8 mouse cellular contexts compared by ENCODE assay signal in the genomic region with DNA sequence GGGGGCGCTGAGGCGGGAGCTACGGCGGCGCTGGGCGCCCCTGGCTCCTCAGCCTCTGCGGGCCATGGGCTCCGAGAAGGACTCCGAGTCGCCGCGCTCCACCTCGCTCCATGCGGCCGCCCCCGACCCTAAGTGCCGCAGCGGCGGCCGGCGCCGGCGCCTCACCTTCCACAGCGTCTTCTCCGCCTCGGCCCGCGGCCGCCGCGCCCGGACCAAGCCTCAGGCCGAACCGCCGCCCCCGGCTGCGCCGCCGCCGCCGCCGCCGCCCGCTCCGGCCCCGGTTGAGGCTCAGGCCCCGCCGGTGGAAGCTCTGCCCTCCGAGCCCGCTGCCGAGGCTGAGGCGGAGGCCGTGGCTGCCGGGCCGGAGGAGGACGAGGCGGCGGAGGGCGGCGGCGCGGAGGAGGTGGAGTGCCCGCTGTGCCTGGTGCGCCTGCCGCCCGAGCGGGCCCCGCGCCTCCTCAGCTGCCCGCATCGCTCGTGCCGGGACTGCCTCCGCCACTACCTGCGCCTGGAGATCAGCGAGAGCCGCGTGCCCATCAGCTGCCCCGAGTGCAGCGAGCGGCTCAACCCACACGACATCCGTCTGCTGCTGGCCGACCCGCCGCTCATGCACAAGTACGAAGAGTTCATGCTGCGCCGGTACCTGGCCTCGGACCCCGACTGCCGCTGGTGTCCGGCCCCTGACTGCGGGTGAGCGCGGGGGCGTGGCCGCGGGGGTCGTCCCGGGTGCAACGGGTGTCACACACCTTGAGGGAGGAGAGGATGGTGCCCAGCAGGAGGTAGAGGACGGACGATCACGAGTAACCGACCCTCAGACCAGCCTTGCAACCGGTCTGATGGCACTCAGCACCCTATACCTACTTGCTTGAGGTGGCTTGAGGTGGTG. TPM values are rescaled to one million over a fixed set of nuclear protein-coding genes. Genes with fewer than 3 reads are reported as not detected.
DNase-seq lines count a peak whose midpoint lies in the region; ATAC-seq and TF ChIP-seq lines count a peak whose summit lies in the region.

TSS of gene Rnf19b (plus strand) at position 65 of the 886 bp plus-strand sequence.

- H3K4me1 ChIP-seq in embryonic facial prominence, embryonic 14.5 days (ENCODE audit: control insufficient read depth, insufficient read depth, low read length), result peaks cover 10% of the 10 kb centered on the region
- H3K4me1 ChIP-seq in heart, embryonic 10.5 days, result peaks cover 14% of the 10 kb centered on the region
- peaks cover 9% of the 10 kb centered on the region for H3K4me1 ChIP-seq in kidney, embryonic 14.5 days (ENCODE audit: control insufficient read depth, insufficient read depth, low read length)
- H3K4me1 ChIP-seq in liver, embryonic 13.5 days (replicated peaks), result peaks cover 54% of the 10 kb centered on the region
- peaks cover 5% of the 10 kb centered on the region for H3K4me1 ChIP-seq in testis, adult 2 months (ENCODE audit: control insufficient read depth, insufficient read depth, low read length)

- ATAC-seq in embryonic facial prominence, embryonic 14.5 days (ENCODE audit: low read depth), result peak; percentile 68
- ATAC-seq in kidney, embryonic 14.5 days (ENCODE audit: low FRiP score, low TSS enrichment), result peak; percentile 33
- ATAC-seq in liver, embryonic 13.5 days (ENCODE audit: low read depth), result peak; percentile 70

- peak within 1 kb of the TSS; percentile 88 for H3K27ac ChIP-seq in embryonic facial prominence, embryonic 14.5 days (replicated peaks; ENCODE audit: low read depth, low read length)
- peak within 1 kb of the TSS; percentile 94 for H3K27ac ChIP-seq in heart, embryonic 10.5 days
- H3K27ac ChIP-seq in kidney, embryonic 14.5 days (ENCODE audit: low read depth, low read length), result peak within 1 kb of the TSS; percentile 78
- peak within 1 kb of the TSS; percentile 93 for H3K27ac ChIP-seq in liver, embryonic 13.5 days
- H3K27ac ChIP-seq in testis, adult 2 months (ENCODE audit: control insufficient read depth, insufficient read depth, low read depth, low read length), result peak within 1 kb of the TSS; percentile 85

- no peaks in the 10 kb centered on the region for H3K27me3 ChIP-seq in embryonic facial prominence, embryonic 14.5 days (replicated peaks; ENCODE audit: control insufficient read depth, insufficient read depth, low read length)
- no peaks in the 10 kb centered on the region for H3K27me3 ChIP-seq in heart, embryonic 10.5 days (ENCODE audit: insufficient read depth, poor library complexity, severe bottlenecking)
- H3K27me3 ChIP-seq in kidney, embryonic 14.5 days (ENCODE audit: control insufficient read depth, insufficient read depth, low read length), result no peaks in the 10 kb centered on the region
- no peaks in the 10 kb centered on the region for H3K27me3 ChIP-seq in liver, embryonic 13.5 days
- no peaks in the 10 kb centered on the region for H3K27me3 ChIP-seq in testis, adult 2 months (ENCODE audit: control insufficient read depth, insufficient read depth, low read length)

- peak; percentile 55 to 60 for DNase-seq in B cell, adult 2 months
- peak; percentile 65 for DNase-seq in adrenal gland, postnatal 10 days
- no peak for DNase-seq in embryonic facial prominence, embryonic 14.5 days (ENCODE audit: low spot score)
- peak; percentile 83 for DNase-seq in heart, embryonic 10.5 days (ENCODE audit: low spot score)
- DNase-seq in liver, embryonic 13.5 days, result peak; percentile 54
- peak; percentile 64 for DNase-seq in naive thymus-derived CD4-positive, alpha-beta T cell, adult 2 months (ENCODE audit: low read depth)

- H3K9ac ChIP-seq in embryonic facial prominence, embryonic 14.5 days (ENCODE audit: low read depth, low read length), result peak within 1 kb of the TSS; percentile 90
- peak within 1 kb of the TSS; percentile 94 for H3K9ac ChIP-seq in kidney, embryonic 14.5 days (ENCODE audit: low read depth, low read length)
- peak within 1 kb of the TSS; percentile 94 for H3K9ac ChIP-seq in liver, embryonic 13.5 days

- peak within 1 kb of the TSS; percentile 94 for H3K4me2 ChIP-seq in embryonic facial prominence, embryonic 14.5 days (ENCODE audit: low read depth, low read length)
- peak within 1 kb of the TSS; percentile 100 for H3K4me2 ChIP-seq in kidney, embryonic 14.5 days (replicated peaks; ENCODE audit: low read depth, low read length)
- H3K4me2 ChIP-seq in liver, embryonic 13.5 days, result peak within 1 kb of the TSS; percentile 100

- no peak; the same call in 1 of the 2 replicates for TF ChIP-seq POLR2A in testis, adult 2 months (IDR thresholded peaks at IDR 0.05; ENCODE audit: control insufficient read depth, low read depth, low read length)

- no peak for TF ChIP-seq CTCF in testis, adult 2 months (IDR thresholded peaks at IDR 0.05; ENCODE audit: control insufficient read depth, insufficient read depth, insufficient replicate concordance, low read depth, low read length)

- H3K9me3 ChIP-seq in embryonic facial prominence, embryonic 14.5 days (ENCODE audit: control insufficient read depth, low read length), result no peaks in the 10 kb centered on the region
- no peaks in the 10 kb centered on the region for H3K9me3 ChIP-seq in heart, embryonic 10.5 days
- H3K9me3 ChIP-seq in kidney, embryonic 14.5 days (ENCODE audit: control insufficient read depth, low read length), result no peaks in the 10 kb centered on the region
- H3K9me3 ChIP-seq in liver, embryonic 13.5 days (replicated peaks), result no peaks in the 10 kb centered on the region

- under 1% methylated on average over 24 of the region's 107 CpGs for WGBS in embryonic facial prominence, embryonic 14.5 days
- under 1% methylated on average over 100 of the region's 107 CpGs for WGBS in heart, embryonic 10.5 days
- 0% methylated on average over 68 of the region's 107 CpGs for WGBS in kidney, embryonic 14.5 days
- under 1% methylated on average over 90 of the region's 107 CpGs for WGBS in liver, embryonic 13.5 days (ENCODE audit: insufficient replicate concordance)

- no peaks in the 10 kb centered on the region for H3K36me3 ChIP-seq in embryonic facial prominence, embryonic 14.5 days (ENCODE audit: control insufficient read depth, insufficient read depth, low read length)
- no peaks in the 10 kb centered on the region for H3K36me3 ChIP-seq in heart, embryonic 10.5 days
- no peaks in the 10 kb centered on the region for H3K36me3 ChIP-seq in kidney, embryonic 14.5 days (ENCODE audit: control insufficient read depth, insufficient read depth, low read length)
- H3K36me3 ChIP-seq in liver, embryonic 13.5 days, result no peaks in the 10 kb centered on the region
- H3K36me3 ChIP-seq in testis, adult 2 months (ENCODE audit: control insufficient read depth, insufficient read depth, low read length), result peaks cover 2% of the 10 kb centered on the region

- peak within 1 kb of the TSS; percentile 87 for H3K4me3 ChIP-seq in embryonic facial prominence, embryonic 14.5 days (ENCODE audit: low read depth, low read length)
- peak within 1 kb of the TSS; percentile 92 for H3K4me3 ChIP-seq in heart, embryonic 10.5 days
- H3K4me3 ChIP-seq in kidney, embryonic 14.5 days (ENCODE audit: low read length), result peak within 1 kb of the TSS; percentile 85
- H3K4me3 ChIP-seq in liver, embryonic 13.5 days (replicated peaks), result peak within 1 kb of the TSS; percentile 94
- peak within 1 kb of the TSS; percentile 88 for H3K4me3 ChIP-seq in testis, adult 2 months (ENCODE audit: control insufficient read depth, low read depth, low read length)

RNA-seq across cellular contexts. Expression of gene Rnf19b, which starts in this region (rescaled TPM):
- 10 to 100 TPM; 23.6 to 25.1 TPM for total RNA-seq in adrenal gland, postnatal 10 days (2021)
- polyA plus RNA-seq in embryonic facial prominence, embryonic 14.5 days (2014; fragmentation: Nextera tagmentation; extraction: Ambion mirVana), result 9.7 and 11.3 TPM in 2 replicates
- polyA plus RNA-seq in heart, embryonic 10.5 days (2016; fragmentation: Nextera tagmentation; extraction: Ambion mirVana), result 5.3 and 6.8 TPM in 2 replicates
- 6.0 and 7.6 TPM in 2 replicates for polyA plus RNA-seq in kidney, embryonic 14.5 days (2014; fragmentation: Nextera tagmentation; extraction: Ambion mirVana)
- polyA plus RNA-seq in liver, embryonic 13.5 days (2015; fragmentation: Nextera tagmentation; extraction: Ambion mirVana), result 4.8 and 5.9 TPM in 2 replicates
- 515 and 590 TPM in 2 replicates for polyA plus RNA-seq in testis, adult 2 months (2012; rRNA removed)

Comparison
In these comparisons a context has a peak if more than half of its experiments do, and no peak if none do; other contexts are left out.
1. RNA of gene Rnf19b (polyA plus RNA-seq): 515 to 590 TPM in testis, adult 2 months; 9.7 to 11.3 TPM in embryonic facial prominence, embryonic 14.5 days, 6.0 to 7.6 TPM in kidney, embryonic 14.5 days, 5.3 to 6.8 TPM in heart, embryonic 10.5 days and 4.8 to 5.9 TPM in liver, embryonic 13.5 days; every median in the first group is over 10 times any median in the second.
2. Peak in every context shown above with its lines, with median percentiles within 50 percentile points of each other: ATAC-seq, H3K27ac ChIP-seq, H3K4me2 ChIP-seq, H3K4me3 ChIP-seq and H3K9ac ChIP-seq.